22 mouse cellular contexts compared by ENCODE assay signal in the genomic region with DNA sequence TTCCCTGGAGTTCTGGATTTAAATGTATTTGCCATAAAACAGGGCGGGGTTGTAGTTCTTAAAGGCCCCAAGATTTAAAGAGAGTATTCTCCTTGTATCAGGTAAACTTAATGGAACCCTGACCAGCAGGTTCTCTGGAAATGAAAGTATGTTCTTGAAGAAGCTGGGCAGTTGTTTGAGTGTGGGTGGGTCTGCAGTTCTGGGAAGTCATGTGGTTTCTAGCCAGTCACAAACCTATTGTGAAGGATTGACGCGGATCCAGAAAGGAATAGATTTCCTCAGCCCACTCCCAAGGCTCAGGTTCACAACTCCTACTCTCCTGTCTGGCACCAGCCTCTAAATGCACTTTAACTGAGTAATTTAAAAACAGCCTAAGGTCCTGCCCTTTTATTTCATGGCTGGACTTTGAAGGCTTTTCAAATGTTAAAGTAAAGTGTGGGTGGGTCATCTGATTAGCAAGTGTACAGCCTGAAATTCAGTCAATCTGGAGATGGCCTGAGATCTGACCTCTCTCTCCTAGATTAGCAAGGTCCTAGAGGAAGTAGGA. TPM values are rescaled to one million over a fixed set of nuclear protein-coding genes. Genes with fewer than 3 reads are reported as not detected.
DNase-seq lines count a peak whose midpoint lies in the region; ATAC-seq and TF ChIP-seq lines count a peak whose summit lies in the region.
"Had no signal": no experiment of that assay in that cellular context is flagged by ENCODE, and none has a peak within 500 bp of the region (broad histone marks: within the 10 kb centered on the region; RNA-seq: fewer than 3 reads in every experiment).

No protein-coding gene starts in this region.

- no peak for ATAC-seq in liver, postnatal 0 days
- ATAC-seq: activated CD4-positive, CD25-positive, alpha-beta regulatory T cell, adult 4 months; forebrain, embryonic 16.5 days had no signal

- H3ac ChIP-seq in myocyte (ENCODE audit: control insufficient read depth, insufficient read length): no peak overlapping the region

- H3K4me1 ChIP-seq in liver, postnatal 0 days (ENCODE audit: insufficient read depth): peaks cover 14% of the 10 kb centered on the region

- H3K9ac ChIP-seq in liver, postnatal 0 days (replicated peaks): no peak overlapping the region
- H3K9ac ChIP-seq: embryonic facial prominence, embryonic 12.5 days; heart, embryonic 12.5 days; midbrain, embryonic 12.5 days had no signal

- peaks cover 10% of the 10 kb centered on the region for H3K36me3 ChIP-seq in liver, postnatal 0 days (replicated peaks; ENCODE audit: insufficient read depth, low read length)
- H3K36me3 ChIP-seq in myocyte (ENCODE audit: control insufficient read depth, insufficient read depth): peaks cover 4% of the 10 kb centered on the region

- H3K4me3 ChIP-seq in liver, postnatal 0 days (ENCODE audit: low read depth, low read length): no peak overlapping the region
- H3K4me3 ChIP-seq in myocyte: peak overlapping the region; percentile 66
- H3K4me3 ChIP-seq: embryonic facial prominence, embryonic 12.5 days; gastrocnemius, adult 2 months; heart, embryonic 12.5 days; left cerebral cortex, adult 2 months; midbrain, embryonic 12.5 days had no signal

- peaks cover 12% of the 10 kb centered on the region for H3K79me2 ChIP-seq in myocyte (ENCODE audit: control insufficient read depth, insufficient read depth)

- TF ChIP-seq EP300 in liver, postnatal 0 days (IDR thresholded peaks at IDR 0.05; ENCODE audit: low read depth): no peak

- H3K4me2 ChIP-seq in liver, postnatal 0 days (ENCODE audit: low read depth, low read length): 0 out of 2 replicates have a peak overlapping the region, but pooled peaks have one; percentile 2
- H3K4me2 ChIP-seq in myocyte (ENCODE audit: low read depth): peak overlapping the region; percentile 96
- H3K4me2 ChIP-seq: embryonic facial prominence, embryonic 12.5 days; midbrain, embryonic 12.5 days had no signal

- WGBS in liver, postnatal 0 days (ENCODE audit: insufficient replicate concordance): 77% methylated on average over 3 of the region's 3 CpGs

- DNase-seq in liver, postnatal 0 days: no peak
- DNase-seq in liver (no peak), ES-CJ7 (ENCODE audit: low read depth, low spot score) (peak; percentile 91), ZHBTc4 (ENCODE audit: low read depth, low spot score) (peak; percentile 92)
- DNase-seq in urinary bladder, postnatal 25 days (ENCODE audit: low spot score): no peak
- DNase-seq in heart, postnatal 14 days: no peak
- DNase-seq: adrenal gland, postnatal 36 days; cerebellum, adult 9-10 months; gastrocnemius, adult 2 months; retina, postnatal 1 day; thymus, adult 18-20 months had no signal

- H3K9me3 ChIP-seq in liver, postnatal 0 days (ENCODE audit: low read length): no peaks in the 10 kb centered on the region
- H3K9me3 ChIP-seq: embryonic facial prominence, embryonic 12.5 days; heart, embryonic 12.5 days; midbrain, embryonic 12.5 days had no signal

- no peak overlapping the region for H3K27ac ChIP-seq in liver, postnatal 0 days (ENCODE audit: low read depth)
- H3K27ac ChIP-seq: embryonic facial prominence, embryonic 12.5 days; gastrocnemius, adult 2 months; kidney, postnatal 0 days; left cerebral cortex, adult 2 months; midbrain, embryonic 12.5 days had no signal

- TF ChIP-seq POLR2A in myocyte (IDR thresholded peaks at IDR 0.05; ENCODE audit: insufficient read length, low read depth): no peak

- intact Hi-C loops in heart, postnatal 14 days (cut with DNase I): loop anchor here (2.0 kb wide), 1 partner anchor 21 kb away; no protein-coding TSS in a partner anchor

- no peak for TF ChIP-seq CTCF in liver, postnatal 0 days (IDR thresholded peaks at IDR 0.05; ENCODE audit: low read depth)

- no peaks in the 10 kb centered on the region for H3K27me3 ChIP-seq in liver, postnatal 0 days (ENCODE audit: insufficient read depth, low read length)
- H3K27me3 ChIP-seq in myocyte (ENCODE audit: control insufficient read depth, insufficient read depth, insufficient read length): peaks cover 3% of the 10 kb centered on the region
- H3K27me3 ChIP-seq: embryonic facial prominence, embryonic 12.5 days; midbrain, embryonic 12.5 days had no signal

TF ChIP-seq in myocyte, 11 proteins besides CTCF, POLR2A, EP300 and RAD21:
- TF ChIP-seq MAX (IDR thresholded peaks at IDR 0.05; ENCODE audit: low read depth) (no peak), TCF12 (IDR thresholded peaks at IDR 0.05; ENCODE audit: insufficient read depth, poor library complexity, severe bottlenecking) (no peak), POLR2AphosphoS2 (IDR thresholded peaks at IDR 0.05; ENCODE audit: insufficient read length, low read depth) (no peak), CEBPB (IDR thresholded peaks at IDR 0.05; ENCODE audit: insufficient read depth, poor library complexity, severe bottlenecking) (no peak), MYOD1 (IDR thresholded peaks at IDR 0.05; ENCODE audit: control insufficient read depth in 1 of 3, insufficient read length in 2 of 3, low read depth in 2 of 3) (no peak), SRF (IDR thresholded peaks at IDR 0.05; ENCODE audit: control insufficient read depth, insufficient read length, low read depth) (no peak), TCF3 (IDR thresholded peaks at IDR 0.05; ENCODE audit: insufficient read length, low read depth) (no peak), REST (IDR thresholded peaks at IDR 0.05; ENCODE audit: insufficient read depth, insufficient read length) (no peak), USF1 (IDR thresholded peaks at IDR 0.05; ENCODE audit: low read depth) (no peak), MYOG (IDR thresholded peaks at IDR 0.05; ENCODE audit: control insufficient read depth in 1 of 3, insufficient read depth in 1 of 3, insufficient read length in 2 of 3, low read depth in 2 of 3) (no peak), E2F4 (IDR thresholded peaks at IDR 0.05; ENCODE audit: insufficient read depth) (no peak)

RNA-seq across cellular contexts. Expression of gene Lap3, which starts 2.3 kb away (rescaled TPM):
- 50.3 and 50.8 TPM in 2 replicates for polyA plus RNA-seq in liver, postnatal 0 days (2015; fragmentation: Nextera tagmentation; extraction: Ambion mirVana)
- 70.5 TPM for polyA plus RNA-seq in myocyte (2012; fragmentation: generic; extraction: Trizol)
- total RNA-seq in heart, postnatal 14 days (2021): 10 to 100 TPM; 68.9 to 75.3 TPM

RNA-seq across cellular contexts. Expression of gene Med28, which starts 24.5 kb away (rescaled TPM):
- polyA plus RNA-seq in liver, postnatal 0 days (2015; fragmentation: Nextera tagmentation; extraction: Ambion mirVana): 70.5 and 72.2 TPM in 2 replicates
- polyA plus RNA-seq in myocyte (2012; fragmentation: generic; extraction: Trizol): 152 TPM
- total RNA-seq in heart, postnatal 14 days (2021): 10 to 100 TPM; 44.3 to 48.4 TPM

RNA-seq across cellular contexts. Expression of gene Clrn2, which starts 42.0 kb away (rescaled TPM):
- not detected in 2 replicates for polyA plus RNA-seq in liver, postnatal 0 days (2015; fragmentation: Nextera tagmentation; extraction: Ambion mirVana)
- polyA plus RNA-seq in myocyte (2012; fragmentation: generic; extraction: Trizol): not detected
- not detected for total RNA-seq in heart, postnatal 14 days (2021)
- total RNA-seq: adrenal gland, postnatal 36 days; gastrocnemius, adult 2 months; granulocyte monocyte progenitor cell, adult 5-6 weeks; hematopoietic stem cell, adult 5-6 weeks had no signal
- polyA plus RNA-seq: activated CD4-positive, CD25-positive, alpha-beta regulatory T cell, adult 4 months; embryonic facial prominence, embryonic 12.5 days; forebrain, embryonic 16.5 days; heart, embryonic 12.5 days; kidney, postnatal 0 days; limb, embryonic 14.5 days had no signal

RNA-seq across cellular contexts. Expression of gene Qdpr, which starts 45.5 kb away (rescaled TPM):
- 202 and 206 TPM in 2 replicates for polyA plus RNA-seq in liver, postnatal 0 days (2015; fragmentation: Nextera tagmentation; extraction: Ambion mirVana)
- 62.4 TPM for polyA plus RNA-seq in myocyte (2012; fragmentation: generic; extraction: Trizol)
- 10 to 100 TPM; 69.2 to 73.7 TPM for total RNA-seq in heart, postnatal 14 days (2021)

Comparison
In these comparisons a context has a peak if more than half of its experiments do, and no peak if none do; other contexts are left out.
1. DNase-seq: peak in ES-CJ7 (single experiment) and ZHBTc4 (single experiment); none in liver, postnatal 0 days (single experiment), liver (single experiment), urinary bladder, postnatal 25 days (single experiment) and heart, postnatal 14 days (0 of 2).